Mouse (Mus musculus): Measurements from ENCODE around the gene Gm17359.

- no peak for TF ChIP-seq CTCF (IDR thresholded peaks at IDR 0.05; ENCODE audit: low read depth, low read length)
- no peak for TF ChIP-seq GATA1 (IDR thresholded peaks at IDR 0.05; ENCODE audit: borderline replicate concordance, low read length)
Observed at GRCm38 (mm10) chr3:79296049-79296448, 40.4 kb upstream of the Gm17359 start.
